Mouse (Mus musculus): ENCODE measurements around the gene Vegfc.

Vegfc gene

DNA sequence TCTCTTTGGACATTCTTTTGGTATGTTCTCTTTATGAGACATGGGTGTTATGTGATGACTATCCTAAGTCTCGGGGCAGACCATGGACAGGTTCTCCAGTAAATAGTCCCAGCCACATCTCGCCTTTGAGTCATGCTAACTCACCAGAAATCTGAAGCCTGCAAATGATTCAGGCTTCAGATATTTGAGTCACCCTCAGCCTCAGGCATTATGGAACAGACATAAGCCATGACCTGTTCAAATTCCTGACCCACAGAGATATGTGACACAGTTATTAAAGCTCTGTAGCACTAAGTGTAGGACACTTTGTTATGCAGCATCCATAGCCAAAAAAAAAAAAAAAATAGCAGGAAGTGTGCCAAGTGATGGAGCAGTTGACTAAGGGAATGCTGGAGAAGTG, 138.8 kb downstream of the Vegfc start:
- no peak for DNase-seq

DNA sequence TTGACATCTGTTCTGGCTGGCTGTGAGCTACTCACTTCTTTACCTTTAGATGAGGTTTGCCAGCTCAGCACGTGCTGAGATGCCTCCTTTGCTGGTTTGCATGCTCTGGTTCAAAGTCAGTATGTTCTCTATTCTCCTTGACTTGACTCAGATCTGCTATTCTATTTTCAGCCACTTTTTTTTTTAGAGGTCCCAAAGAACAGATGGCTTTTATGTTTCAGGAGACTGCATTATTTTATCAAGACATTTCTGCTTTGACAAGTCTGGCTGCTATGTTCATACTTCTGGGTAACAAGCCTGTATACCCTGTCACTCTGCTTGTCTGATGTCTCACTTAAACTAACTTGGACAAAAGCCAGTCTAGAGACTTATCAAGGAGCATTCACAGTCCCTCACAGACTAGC, 151.4 kb downstream of the Vegfc start:
- DNase-seq: no peak

- DNase-seq: no peak
These were observed 153.2 kb downstream of the Vegfc start for GRCm38 (mm10) chr8:54230638-54231037.

DNA sequence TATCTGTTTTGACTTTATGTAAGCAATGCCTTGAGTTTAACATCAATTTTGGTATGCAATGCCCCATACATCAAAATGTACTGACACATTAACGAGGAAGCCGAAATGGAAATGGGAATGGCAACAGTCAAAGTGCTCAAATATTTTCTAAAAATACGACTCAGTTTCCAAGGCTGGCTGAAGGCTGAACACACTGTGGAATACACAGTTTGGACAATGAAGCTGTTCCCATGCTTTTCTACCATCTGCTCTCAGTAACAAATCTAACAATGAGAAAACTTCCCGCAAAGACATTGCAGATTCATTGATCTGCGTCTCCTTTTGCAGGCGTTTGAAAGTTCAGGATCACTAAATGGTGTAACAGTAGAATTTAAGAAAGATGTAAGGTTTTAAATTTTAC, 155.9 kb downstream of the Vegfc start:
- no peak for DNase-seq
